Comparison of ENCODE assay signal across 9 mouse cellular contexts in genomic region chr2:172848193-172848592, GRCm38 (mm10).
DNase-seq lines count a peak whose midpoint lies in the region; TF ChIP-seq lines count a peak whose summit lies in the region.
"Had no signal": no experiment of that assay in that cellular context is flagged by ENCODE, and none has a peak within 500 bp of the region (broad histone marks: within the 10 kb centered on the region; RNA-seq: fewer than 3 reads in every experiment).

No protein-coding gene starts in this region.

- intact Hi-C loops in left cerebral cortex, postnatal 14 days (cut with DNase I), result no loop called here

- peak; percentile 56; the same call in 1 of the 2 replicates for TF ChIP-seq CTCF in brain, embryonic 14.5 days (IDR thresholded peaks at IDR 0.05; ENCODE audit: borderline replicate concordance, extremely low read depth, insufficient read depth, insufficient read length)

- peak; percentile 13 to 16 for DNase-seq in left cerebral cortex, postnatal 14 days (ENCODE audit: low spot score in 2 of 2)
- no peak for DNase-seq in left cerebral cortex, adult 18-20 months (ENCODE audit: low spot score in 2 of 2)
- DNase-seq in ES-CJ7 (ENCODE audit: low read depth, low spot score), result peak; percentile 46
- DNase-seq in brain, embryonic 14.5 days (ENCODE audit: low read depth), result no peak
- peak; percentile 25 for DNase-seq in lung, postnatal 36 days
- no peak for DNase-seq in heart, adult 8-10 months (ENCODE audit: low spot score)
- DNase-seq in gastrocnemius, postnatal 4 days (ENCODE audit: low spot score in 2 of 2), result no peak
- DNase-seq in cerebellum, postnatal 14 days, result no peak
- DNase-seq: cerebellum, adult 18-20 months had no signal

- TF ChIP-seq POLR2A in brain, embryonic 14.5 days (IDR thresholded peaks at IDR 0.05; ENCODE audit: borderline replicate concordance, extremely low read depth, insufficient read depth, insufficient read length, poor library complexity, severe bottlenecking), result no peak

Comparison
In these comparisons a context has a peak if more than half of its experiments do, and no peak if none do; other contexts are left out.
1. DNase-seq: peak in left cerebral cortex, postnatal 14 days (2 of 2), ES-CJ7 (single experiment) and lung, postnatal 36 days (single experiment); none in left cerebral cortex, adult 18-20 months (0 of 2), brain, embryonic 14.5 days (single experiment), heart, adult 8-10 months (single experiment), gastrocnemius, postnatal 4 days (0 of 2) and cerebellum, postnatal 14 days (0 of 2).